Mouse (Mus musculus): ENCODE measurements at regions not wholly inside any gene's neighbourhood (a gene's known extent, or its start where the extent isn't known, plus 50 kb on each side); places are given as distances from the start of the nearest gene placed in this dataset.

- DNase-seq (ENCODE audit: low spot score), result no peak
Measured at GRCm38 (mm10) chr2:173418951-173419350, 103.4 kb upstream of the 1700021F07Rik start.

GRCm38 (mm10) chr2:173419972-173420391, 102.4 kb upstream of the 1700021F07Rik start:
- no peak for DNase-seq (ENCODE audit: low spot score)

GRCm38 (mm10) chr2:173420481-173420880, 101.9 kb upstream of the 1700021F07Rik start:
- DNase-seq (ENCODE audit: low spot score), result no peak

GRCm38 (mm10) chr2:173424875-173425274, 97.5 kb upstream of the 1700021F07Rik start:
- no peak for DNase-seq (ENCODE audit: low spot score)

DNA sequence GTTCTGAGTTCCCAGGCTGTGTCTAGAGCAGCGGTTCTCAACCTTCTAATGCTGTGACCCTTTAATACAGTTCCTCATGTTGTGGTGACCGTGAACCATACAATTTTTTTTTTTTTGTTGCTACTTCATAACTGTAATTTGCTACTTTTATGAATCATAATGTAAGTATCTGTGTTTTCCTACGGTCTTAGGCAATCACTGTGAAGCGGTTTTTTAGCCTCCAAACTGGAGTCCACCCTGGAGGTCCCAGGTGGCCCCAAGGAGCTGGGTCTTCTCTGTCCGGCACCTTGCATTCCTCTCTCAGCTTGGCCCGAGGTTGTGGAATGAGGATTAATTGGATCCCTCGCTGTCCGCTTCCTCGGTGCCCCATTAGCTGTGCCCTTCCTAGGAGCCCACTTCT, 96.6 kb upstream of the 1700021F07Rik start:
- DNase-seq (ENCODE audit: low spot score), result no peak

- DNase-seq (ENCODE audit: low spot score), result no peak
Measured at GRCm38 (mm10) chr2:173426191-173427065, 96.0 kb upstream of the 1700021F07Rik start.

DNA sequence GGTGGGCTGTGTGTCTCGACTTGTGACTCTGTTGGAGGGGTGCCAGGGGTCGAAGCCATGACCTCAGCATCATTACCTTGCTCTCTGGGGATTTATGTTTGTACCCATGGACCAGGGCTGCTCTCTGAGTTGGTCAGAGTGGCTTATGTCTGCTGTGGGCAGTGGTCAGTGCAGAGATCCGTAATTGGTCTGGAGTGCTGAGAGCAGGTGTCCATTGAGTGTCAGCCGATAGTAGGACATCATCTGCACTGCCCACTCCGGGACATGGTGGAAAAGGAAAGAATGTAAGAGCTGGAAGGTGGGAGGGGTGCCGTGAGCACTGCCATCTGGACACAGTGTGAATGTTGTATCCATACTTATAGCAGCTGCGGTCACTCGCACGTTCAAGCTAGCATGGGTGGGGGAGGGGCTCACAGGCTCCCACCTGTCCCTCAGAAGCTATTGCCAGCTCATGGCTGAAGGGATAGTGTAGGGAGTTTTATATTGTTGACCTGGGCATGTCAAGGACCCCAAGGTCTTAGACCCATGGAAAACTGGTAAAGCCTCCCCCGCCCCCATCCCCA, 94.4 kb upstream of the 1700021F07Rik start:
- DNase-seq (ENCODE audit: low spot score), result no peak

- no peak for DNase-seq (ENCODE audit: low spot score)
Measured at GRCm38 (mm10) chr2:173431841-173432240, 90.5 kb upstream of the 1700021F07Rik start.

DNA sequence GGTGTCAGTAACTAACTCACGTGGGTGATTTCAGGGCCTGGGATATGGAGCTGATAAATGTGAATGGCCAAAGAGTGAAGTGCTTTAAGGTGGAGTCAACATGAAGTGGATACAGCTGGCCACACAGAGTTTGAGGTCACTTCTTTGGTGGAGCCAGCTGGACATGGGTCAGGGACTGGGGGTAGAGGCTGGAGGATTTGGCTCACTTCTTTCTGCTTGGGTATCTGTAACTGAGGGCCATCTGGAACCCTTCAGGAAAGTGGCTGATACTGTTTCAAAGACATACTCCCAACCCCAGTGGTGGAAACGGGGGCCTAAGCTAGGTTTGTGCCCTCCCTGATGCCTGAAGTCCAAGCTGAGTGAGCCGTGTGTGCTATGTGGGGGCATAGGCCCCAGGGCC, 90.1 kb upstream of the 1700021F07Rik start:
- DNase-seq (ENCODE audit: low spot score), result no peak

DNA sequence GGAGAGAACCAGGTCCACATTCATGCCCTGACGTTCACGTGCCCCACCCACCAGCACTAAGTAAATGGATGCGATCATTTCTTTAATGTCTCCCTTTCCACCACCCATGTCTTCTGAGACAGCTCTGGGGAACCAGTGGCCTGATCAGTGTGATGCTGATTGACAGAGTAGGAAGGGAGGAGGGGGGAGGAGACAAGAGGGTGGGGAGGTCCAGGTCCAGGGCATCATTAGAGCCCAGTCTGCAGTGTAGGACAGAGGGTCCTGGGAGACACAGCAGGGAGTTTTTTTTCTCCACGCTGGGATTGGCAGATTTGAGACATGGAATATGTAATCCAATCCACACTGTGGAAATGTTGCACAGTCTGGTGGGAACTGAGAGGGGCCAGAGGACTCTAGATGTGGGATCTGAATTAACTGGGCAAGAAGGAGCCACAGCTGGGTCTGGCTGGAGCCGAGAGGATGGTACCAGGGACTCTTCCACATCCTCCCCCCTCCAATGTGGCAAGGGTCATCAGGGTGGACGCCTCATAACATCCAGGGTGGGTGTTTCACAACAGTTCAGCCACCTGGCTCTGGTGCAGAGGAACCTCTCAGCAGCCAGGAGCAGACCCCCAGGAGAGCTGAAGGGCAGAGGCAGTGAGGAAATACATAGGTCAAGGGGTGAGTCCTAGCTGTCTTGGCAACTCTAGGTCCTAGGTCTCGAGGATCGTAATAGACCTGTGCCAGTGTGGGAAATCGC, 89.3 kb upstream of the 1700021F07Rik start:
- DNase-seq (ENCODE audit: low spot score), result no peak

- no peak for DNase-seq (ENCODE audit: low spot score)
Measured at GRCm38 (mm10) chr2:173436580-173436979, 85.8 kb upstream of the 1700021F07Rik start.

GRCm38 (mm10) chr2:173439031-173439430, 83.4 kb upstream of the 1700021F07Rik start:
- DNase-seq (ENCODE audit: low spot score), result no peak

DNA sequence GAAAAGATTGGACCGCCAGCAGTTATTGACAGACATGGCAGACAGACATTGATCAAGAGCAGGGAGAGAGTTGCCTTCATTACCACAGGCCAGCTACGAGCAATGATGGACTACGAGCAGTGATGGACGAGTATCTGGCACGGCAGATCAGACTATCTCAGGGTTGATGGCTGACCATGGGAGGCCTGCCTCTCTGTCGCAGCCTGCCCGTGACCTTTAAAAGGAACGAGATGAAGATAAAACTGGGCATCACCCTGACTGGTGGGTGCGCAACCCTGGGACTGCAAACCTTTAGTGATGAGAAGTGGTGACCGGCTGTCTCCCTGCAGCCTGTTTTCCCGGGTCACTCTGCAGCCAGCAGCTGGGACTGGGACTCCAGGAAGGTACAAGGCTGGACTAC, 80.3 kb upstream of the 1700021F07Rik start:
- no peak for DNase-seq (ENCODE audit: low spot score)

- DNase-seq (ENCODE audit: low spot score), result no peak
Measured at GRCm38 (mm10) chr2:173443262-173443661, 79.1 kb upstream of the 1700021F07Rik start.

DNA sequence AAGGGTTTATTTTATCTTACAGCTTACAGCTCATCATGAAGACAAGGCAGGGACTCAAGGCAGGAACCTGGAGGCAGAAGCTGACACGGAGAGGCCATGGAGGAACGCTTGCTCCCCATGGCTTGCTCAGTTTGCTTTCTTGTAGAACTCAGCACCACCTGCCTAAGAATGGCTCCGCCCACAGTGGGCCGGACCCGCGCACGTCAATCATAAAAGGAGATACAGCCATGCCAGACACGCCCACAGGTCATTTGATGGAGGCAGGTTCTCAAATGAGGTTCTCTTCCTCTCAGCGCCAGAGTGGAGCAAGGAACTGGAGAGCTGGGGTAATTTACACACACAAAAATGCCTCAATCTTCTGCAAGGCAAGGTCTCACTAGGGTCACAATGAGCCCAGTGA, 78.0 kb upstream of the 1700021F07Rik start:
- no peak for DNase-seq (ENCODE audit: low spot score)

GRCm38 (mm10) chr2:173445039-173445438, 77.3 kb upstream of the 1700021F07Rik start:
- no peak for DNase-seq (ENCODE audit: low spot score)

GRCm38 (mm10) chr2:173448546-173449187, 73.7 kb upstream of the 1700021F07Rik start:
- DNase-seq (ENCODE audit: low spot score), result no peak

- DNase-seq (ENCODE audit: low spot score), result peak; percentile 20
Measured at GRCm38 (mm10) chr2:173449198-173449597, 73.2 kb upstream of the 1700021F07Rik start.

- DNase-seq (ENCODE audit: low spot score), result no peak
Measured at GRCm38 (mm10) chr2:173451993-173452481, 70.3 kb upstream of the 1700021F07Rik start.

- no peak for DNase-seq (ENCODE audit: low spot score)
Measured at GRCm38 (mm10) chr2:173452800-173453199, 69.6 kb upstream of the 1700021F07Rik start.

- peak; percentile 25 for DNase-seq (ENCODE audit: low spot score)
Measured at GRCm38 (mm10) chr2:173453569-173454405, 68.6 kb upstream of the 1700021F07Rik start.
